ENCODE assay signal across 10 mouse cellular contexts in genomic region chr13:9750320-9750719, GRCm38 (mm10). TPM values are rescaled to one million over a fixed set of nuclear protein-coding genes. Genes with fewer than 3 reads are reported as not detected.
DNase-seq lines count a peak whose midpoint lies in the region; ATAC-seq and TF ChIP-seq lines count a peak whose summit lies in the region.
"Had no signal": no experiment of that assay in that cellular context is flagged by ENCODE, and none has a peak within 500 bp of the region (broad histone marks: within the 10 kb centered on the region; RNA-seq: fewer than 3 reads in every experiment).

No protein-coding gene starts in this region.

- TF ChIP-seq CTCF in heart, postnatal 0 days (IDR thresholded peaks at IDR 0.05; ENCODE audit: low read depth), result no peak

- H3K4me1 ChIP-seq in heart, postnatal 0 days (ENCODE audit: control insufficient read depth, insufficient read depth), result peaks cover 18% of the 10 kb centered on the region

- peak overlapping the region; percentile 39; the same call in 1 of the 2 replicates for H3K27ac ChIP-seq in heart, postnatal 0 days (ENCODE audit: low read depth)

- H3K9ac ChIP-seq in heart, postnatal 0 days (replicated peaks; ENCODE audit: low read depth, low read length), result no peak overlapping the region

- no peaks in the 10 kb centered on the region for H3K9me3 ChIP-seq in heart, postnatal 0 days (replicated peaks; ENCODE audit: control insufficient read depth, low read length)

- no peak for TF ChIP-seq EP300 in heart, postnatal 0 days (IDR thresholded peaks at IDR 0.05; ENCODE audit: low read depth)

- H3K27me3 ChIP-seq in heart, postnatal 0 days (ENCODE audit: control insufficient read depth, insufficient read depth, low read length), result no peaks in the 10 kb centered on the region
- H3K27me3 ChIP-seq: Patski had no signal

- no peak overlapping the region for H3K4me2 ChIP-seq in heart, postnatal 0 days (ENCODE audit: low read depth, low read length)

- peak; percentile 43 for DNase-seq in adrenal gland, postnatal 10 days
- no peak for DNase-seq in adrenal gland, postnatal 4 days (ENCODE audit: low spot score in 2 of 2)
- DNase-seq in heart, postnatal 0 days (ENCODE audit: low spot score), result peak; percentile 59
- DNase-seq in heart, adult 9 months (ENCODE audit: low spot score in 2 of 2), result no peak
- peak; percentile 18 for DNase-seq in right cerebral cortex, postnatal 4 days
- no peak for DNase-seq in right cerebral cortex, postnatal 25 days
- DNase-seq in ovary, postnatal 36 days (ENCODE audit: low spot score), result no peak
- no peak for DNase-seq in thymus, postnatal 25 days
- DNase-seq: lung, postnatal 14 days had no signal

- no peaks in the 10 kb centered on the region for H3K36me3 ChIP-seq in heart, postnatal 0 days (replicated peaks; ENCODE audit: control insufficient read depth, insufficient read depth, low read length)

- no peak overlapping the region for H3K4me3 ChIP-seq in heart, postnatal 0 days (ENCODE audit: low read depth, low read length)

- WGBS in heart, postnatal 0 days, result 8% methylated on average over 1 of the region's 1 CpGs

- 0 out of 2 replicates have a peak, but pooled peaks have one; percentile 36 for ATAC-seq in heart, postnatal 0 days (ENCODE audit: insufficient read depth, low read depth)

RNA-seq across cellular contexts. Expression of gene Zmynd11, which starts 14.8 kb away (rescaled TPM):
- total RNA-seq in adrenal gland, postnatal 10 days (2021), result 100 to 1,000 TPM; 106 to 127 TPM
- 100 to 1,000 TPM; 162 to 172 TPM for total RNA-seq in adrenal gland, postnatal 4 days (2021)
- 84.2 and 101 TPM in 2 replicates for total RNA-seq in heart, postnatal 0 days (2014; rRNA removed; ENCODE audit: low replicate concordance)
- 92.5 and 99.9 TPM in 2 replicates for polyA plus RNA-seq in heart, postnatal 0 days (2015; fragmentation: Nextera tagmentation; extraction: Ambion mirVana)

Comparison
In these comparisons a context has a peak if more than half of its experiments do, and no peak if none do; other contexts are left out.
1. DNase-seq: peak in adrenal gland, postnatal 10 days (single experiment), heart, postnatal 0 days (single experiment) and right cerebral cortex, postnatal 4 days (single experiment); none in adrenal gland, postnatal 4 days (0 of 2), heart, adult 9 months (0 of 2), right cerebral cortex, postnatal 25 days (single experiment), ovary, postnatal 36 days (single experiment) and thymus, postnatal 25 days (single experiment).